Mouse (Mus musculus): Measurements from ENCODE around the gene Fpgt. TPM values are rescaled to one million over a fixed set of nuclear protein-coding genes. Genes with fewer than 3 reads are reported as not detected.

Fpgt gene
- total and polyA plus RNA-seq, 2 experiments: 6.1 to 25.0 TPM

- 35% methylated on average over 1 of the region's 1 CpGs for WGBS
- H3K27me3 ChIP-seq (ENCODE audit: control insufficient read depth, insufficient read depth, low read length): no peaks in the 10 kb centered on the region
- no peak overlapping the region for H3K9ac ChIP-seq (ENCODE audit: low read depth, low read length)
- no peaks in the 10 kb centered on the region for H3K36me3 ChIP-seq (ENCODE audit: control insufficient read depth, insufficient read depth, low read length)
- H3K79me2 ChIP-seq (ENCODE audit: control insufficient read depth, insufficient read depth, low read length): no peaks in the 10 kb centered on the region
- no peaks in the 10 kb centered on the region for H3K4me1 ChIP-seq (ENCODE audit: control insufficient read depth, insufficient read depth, low read length)
- TF ChIP-seq POLR2A (IDR thresholded peaks at IDR 0.05; ENCODE audit: extremely low read depth, insufficient read depth, low read length): no peak
- no peak for TF ChIP-seq CTCF (IDR thresholded peaks at IDR 0.05; ENCODE audit: low read depth, low read length)
- no peak for DNase-seq (ENCODE audit: extremely low read depth, low read depth, low spot score)
- no peak overlapping the region for H3K27ac ChIP-seq (replicated peaks; ENCODE audit: insufficient read depth, low read depth, low read length)
- H3K4me3 ChIP-seq (ENCODE audit: insufficient read depth, low read depth, low read length): no peak overlapping the region
Observed at GRCm38 (mm10) chr3:155053189-155053588, 40.0 kb downstream of the Fpgt start.

DNA sequence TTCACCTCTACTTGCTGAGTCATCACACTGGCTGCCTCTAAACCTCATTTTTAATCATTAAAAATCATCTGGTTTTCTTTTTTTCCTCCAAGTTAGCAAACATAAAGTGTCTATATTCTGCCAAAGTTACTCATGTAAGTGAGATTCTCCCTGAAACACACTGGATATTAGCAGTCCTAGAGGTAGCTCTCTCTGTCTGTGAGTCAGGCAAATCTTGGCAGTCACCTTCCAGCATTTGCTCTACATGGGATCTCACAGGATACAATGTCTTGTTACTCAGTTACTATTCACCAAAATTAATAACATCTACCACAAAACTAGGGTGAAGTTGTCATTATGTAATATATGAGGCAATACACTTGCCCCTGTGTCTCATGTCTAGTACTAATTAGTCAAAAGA is 41.2 kb downstream of the Fpgt start:
- Histone ChIP-seq H3K79me2 (ENCODE audit: control insufficient read depth, insufficient read depth, low read length) (no peaks in the 10 kb centered on the region), H3K27ac (replicated peaks; ENCODE audit: insufficient read depth, low read depth, low read length) (no peak overlapping the region), H3K4me3 (ENCODE audit: insufficient read depth, low read depth, low read length) (no peak overlapping the region), H3K9ac (ENCODE audit: low read depth, low read length) (no peak overlapping the region), H3K36me3 (ENCODE audit: control insufficient read depth, insufficient read depth, low read length) (no peaks in the 10 kb centered on the region), H3K4me1 (ENCODE audit: control insufficient read depth, insufficient read depth, low read length) (no peaks in the 10 kb centered on the region), H3K27me3 (ENCODE audit: control insufficient read depth, insufficient read depth, low read length) (no peaks in the 10 kb centered on the region)
- TF ChIP-seq CTCF (IDR thresholded peaks at IDR 0.05; ENCODE audit: low read depth, low read length) (no peak), POLR2A (IDR thresholded peaks at IDR 0.05; ENCODE audit: extremely low read depth, insufficient read depth, low read length) (no peak)
- DNase-seq (ENCODE audit: extremely low read depth, low read depth, low spot score): no peak

GRCm38 (mm10) chr3:155039012-155039836 is 54.0 kb downstream of the Fpgt start:
- Histone ChIP-seq H3K4me3 (ENCODE audit: insufficient read depth, low read depth, low read length) (no peak overlapping the region), H3K27me3 (ENCODE audit: control insufficient read depth, insufficient read depth, low read length) (no peaks in the 10 kb centered on the region), H3K79me2 (ENCODE audit: control insufficient read depth, insufficient read depth, low read length) (no peaks in the 10 kb centered on the region), H3K4me1 (ENCODE audit: control insufficient read depth, insufficient read depth, low read length) (no peaks in the 10 kb centered on the region), H3K36me3 (ENCODE audit: control insufficient read depth, insufficient read depth, low read length) (no peaks in the 10 kb centered on the region), H3K9ac (ENCODE audit: low read depth, low read length) (no peak overlapping the region), H3K27ac (replicated peaks; ENCODE audit: insufficient read depth, low read depth, low read length) (no peak overlapping the region)
- 26% methylated on average over 1 of the region's 1 CpGs for WGBS
- no peak for DNase-seq (ENCODE audit: extremely low read depth, low read depth, low spot score)
- TF ChIP-seq CTCF (IDR thresholded peaks at IDR 0.05; ENCODE audit: low read depth, low read length): no peak
- no peak for TF ChIP-seq POLR2A (IDR thresholded peaks at IDR 0.05; ENCODE audit: extremely low read depth, insufficient read depth, low read length)

Other genes starting within 250 kb of the Fpgt start
- not detected in 2 replicates for gene Tnni3k, start 38.0 kb downstream of the Fpgt start, total RNA-seq (2014; rRNA removed)
- gene Tnni3k, start 38.0 kb downstream of the Fpgt start, polyA plus RNA-seq (2012; rRNA removed): not detected in 2 replicates
- gene Lrriq3, start within 50 bp of the Fpgt start, total RNA-seq (2014; rRNA removed): 2.8 and 3.3 TPM in 2 replicates
- gene Lrriq3, start within 50 bp of the Fpgt start, polyA plus RNA-seq (2012; rRNA removed): 0.37 and 0.41 TPM in 2 replicates